Mouse (Mus musculus): Measurements from ENCODE around the gene Slc22a15.

Gene Slc22a15

DNA sequence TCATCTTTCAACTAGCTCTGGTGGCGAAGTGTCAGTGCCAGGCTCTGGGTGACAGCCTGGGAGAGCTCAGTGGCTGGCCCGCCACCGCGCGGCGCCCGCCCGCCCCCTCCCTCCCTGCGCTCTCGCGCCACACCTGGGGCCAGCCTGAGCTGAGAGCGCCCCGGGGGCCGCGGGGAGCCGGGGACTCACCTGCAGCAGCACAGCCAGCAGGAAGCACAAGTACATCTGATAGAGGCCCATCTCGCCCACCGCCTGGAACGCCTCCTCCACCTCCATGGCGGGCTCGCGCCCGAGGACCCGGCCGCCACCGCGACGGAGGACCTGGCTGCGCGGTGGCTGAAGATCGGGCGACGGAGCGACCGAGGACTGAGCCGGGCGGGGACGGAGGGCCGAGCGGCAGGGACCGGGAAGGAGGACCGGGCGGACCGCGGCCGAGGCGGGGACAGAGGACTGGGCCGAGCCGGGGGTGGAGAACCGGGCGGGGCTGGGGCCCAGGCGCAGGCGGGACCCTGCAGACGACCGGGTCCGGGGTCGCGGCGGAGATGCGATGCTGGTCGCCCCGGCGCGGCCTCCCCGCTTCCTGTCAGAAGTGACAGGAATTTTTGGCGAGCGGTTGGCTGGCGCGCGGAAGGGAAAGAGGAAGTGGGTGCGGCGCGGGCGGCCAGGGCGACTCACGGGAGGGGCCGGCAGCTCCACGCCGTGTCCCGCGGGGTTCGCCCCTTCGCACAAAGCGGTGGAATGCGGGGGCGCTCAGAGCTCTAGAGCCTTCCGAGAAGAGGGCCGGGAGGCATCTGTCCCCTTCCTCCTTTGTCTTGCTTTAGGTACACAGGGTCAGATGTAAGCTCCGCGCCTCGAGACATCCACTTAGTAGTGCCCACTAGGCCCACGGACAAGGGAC lies at the start of gene Slc22a15:
Gene Slc22a15, minus strand, starts transcription at position 611 of the 898 bp plus-strand sequence.
- peak; percentile 60 to 67 for DNase-seq (ENCODE audit: low spot score in 2 of 2)

GRCm38 (mm10) chr3:101966825-101967558 lies 42.7 kb upstream of the Slc22a15 start:
- DNase-seq (ENCODE audit: low spot score in 2 of 2): no peak

- DNase-seq (ENCODE audit: low spot score in 2 of 2): no peak
These were observed 40.1 kb upstream of the Slc22a15 start for GRCm38 (mm10) chr3:101964352-101964751.

GRCm38 (mm10) chr3:101963501-101963900 lies 39.2 kb upstream of the Slc22a15 start:
- no peak for DNase-seq (ENCODE audit: low spot score in 2 of 2)

DNA sequence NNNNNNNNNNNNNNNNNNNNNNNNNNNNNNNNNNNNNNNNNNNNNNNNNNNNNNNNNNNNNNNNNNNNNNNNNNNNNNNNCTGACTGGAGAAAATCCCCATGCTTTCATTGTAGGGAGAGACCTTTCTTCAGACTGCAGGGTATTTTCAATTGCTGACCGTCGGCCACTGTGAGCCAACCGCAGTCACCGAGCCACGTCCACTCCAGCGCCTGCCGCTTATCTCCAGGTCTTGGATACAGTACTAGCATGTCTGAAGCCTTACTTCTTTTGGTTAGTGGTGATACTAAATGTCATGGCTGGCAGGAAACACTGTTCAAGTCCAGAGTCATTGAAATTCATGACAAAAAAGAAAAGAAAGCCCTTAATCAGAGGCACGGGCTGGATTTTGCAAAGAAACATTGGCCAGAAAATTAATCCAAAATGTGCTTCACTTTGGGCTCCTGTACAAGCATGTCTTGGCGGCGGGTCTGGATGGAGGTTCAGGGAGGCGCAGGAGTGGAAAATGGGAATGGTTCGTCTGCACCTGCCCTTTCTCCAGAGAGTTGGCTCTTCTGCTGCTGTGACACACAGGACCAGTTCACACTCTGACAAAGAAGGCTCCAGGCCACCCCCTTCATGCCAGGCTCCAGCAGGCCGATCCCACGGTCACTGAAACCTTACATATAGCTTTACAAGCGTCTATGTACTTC lies 37.0 kb upstream of the Slc22a15 start:
- DNase-seq (ENCODE audit: low spot score in 2 of 2): no peak

DNA sequence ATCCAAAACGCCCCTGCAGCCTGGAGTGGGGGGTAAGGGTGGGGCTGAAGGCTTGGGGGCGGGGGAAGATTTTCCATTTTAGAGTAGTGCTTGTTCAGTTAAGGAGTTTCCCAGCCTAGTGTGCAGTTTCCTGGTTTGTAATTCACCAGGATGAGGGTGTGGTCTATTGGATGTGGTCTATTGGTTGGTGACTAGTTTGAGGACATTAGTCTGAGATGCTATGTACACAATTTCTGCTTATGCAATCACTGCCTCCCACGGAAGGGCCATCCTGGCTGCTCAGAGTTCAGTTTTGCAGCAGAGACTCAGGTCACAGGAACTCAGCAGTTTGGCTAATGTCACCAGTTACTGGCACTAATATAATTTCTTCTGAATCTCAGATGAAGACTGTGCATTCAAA lies 33.8 kb upstream of the Slc22a15 start:
- DNase-seq (ENCODE audit: low spot score in 2 of 2): no peak

GRCm38 (mm10) chr3:101953506-101953905 lies 29.3 kb upstream of the Slc22a15 start:
- peak in 1 of 2 experiments; percentile 9 for DNase-seq (ENCODE audit: low spot score in 2 of 2)

DNA sequence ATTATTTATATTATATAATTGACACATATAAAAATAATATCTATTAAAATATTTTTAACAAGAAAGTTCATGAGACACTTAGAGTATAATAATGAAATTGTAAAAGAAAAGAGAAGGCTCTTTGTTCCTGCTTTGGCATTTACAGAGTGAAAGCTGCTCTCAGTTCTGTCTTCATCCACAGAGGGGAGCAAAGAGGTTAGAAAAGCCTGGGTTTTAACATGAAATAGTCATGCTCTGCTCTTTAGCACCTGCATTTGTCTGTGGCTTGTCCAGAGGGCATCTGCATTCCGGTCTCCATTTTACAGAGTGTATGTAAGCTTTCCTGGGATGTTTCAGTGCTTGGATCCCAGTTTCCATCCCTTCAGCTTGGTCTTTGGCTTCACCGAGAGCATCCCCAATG lies 28.3 kb upstream of the Slc22a15 start:
- no peak for DNase-seq (ENCODE audit: low spot score in 2 of 2)

- peak; percentile 32 to 76 for DNase-seq (ENCODE audit: low spot score in 2 of 2)
These were observed 24.3 kb upstream of the Slc22a15 start for GRCm38 (mm10) chr3:101948572-101948971.

DNA sequence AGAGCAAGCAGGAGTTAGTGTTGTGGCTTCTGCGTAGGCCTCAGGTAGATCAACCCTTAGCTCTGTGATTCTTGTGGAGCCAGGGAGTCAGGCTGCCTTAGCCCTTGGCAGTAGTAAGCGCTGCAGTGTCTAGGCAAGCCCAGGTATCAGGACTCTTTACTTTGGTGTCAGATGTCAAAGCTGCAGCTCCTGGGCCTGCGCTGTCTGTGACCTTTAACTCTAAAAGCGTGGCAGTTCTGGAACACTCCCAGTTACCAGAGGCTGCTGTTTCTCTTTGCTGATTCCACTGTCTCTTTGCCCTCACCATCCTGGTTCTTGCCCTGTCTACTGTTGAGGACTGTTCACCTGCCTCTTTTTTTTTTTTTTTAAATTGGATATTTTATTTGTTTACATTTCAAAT lies 23.0 kb upstream of the Slc22a15 start:
- peak in 1 of 2 experiments; percentile 20 for DNase-seq (ENCODE audit: low spot score in 2 of 2)

GRCm38 (mm10) chr3:101945257-101945656 lies 21.0 kb upstream of the Slc22a15 start:
- DNase-seq (ENCODE audit: low spot score in 2 of 2): no peak

DNA sequence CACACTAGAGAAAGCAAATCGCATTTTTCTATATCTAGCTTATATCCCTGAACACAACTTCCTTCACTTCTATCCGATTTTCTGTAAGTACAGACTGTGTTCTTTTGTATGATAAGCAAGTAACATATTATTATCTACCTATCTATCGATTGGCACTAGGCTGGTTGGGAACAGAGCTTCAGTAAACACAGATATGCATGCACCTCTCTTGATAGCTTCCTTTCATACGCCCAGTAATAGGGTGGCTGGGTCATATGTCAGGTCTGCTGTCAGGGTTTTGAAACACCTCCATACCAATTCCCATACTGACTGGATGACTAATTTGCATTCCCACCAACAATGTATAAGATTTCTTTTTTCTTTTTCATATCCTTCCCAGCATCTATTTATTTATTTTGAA lies 16.2 kb upstream of the Slc22a15 start:
- DNase-seq (ENCODE audit: low spot score in 2 of 2): no peak

- DNase-seq (ENCODE audit: low spot score in 2 of 2): no peak
These were observed 15.6 kb upstream of the Slc22a15 start for GRCm38 (mm10) chr3:101939865-101940264.

DNA sequence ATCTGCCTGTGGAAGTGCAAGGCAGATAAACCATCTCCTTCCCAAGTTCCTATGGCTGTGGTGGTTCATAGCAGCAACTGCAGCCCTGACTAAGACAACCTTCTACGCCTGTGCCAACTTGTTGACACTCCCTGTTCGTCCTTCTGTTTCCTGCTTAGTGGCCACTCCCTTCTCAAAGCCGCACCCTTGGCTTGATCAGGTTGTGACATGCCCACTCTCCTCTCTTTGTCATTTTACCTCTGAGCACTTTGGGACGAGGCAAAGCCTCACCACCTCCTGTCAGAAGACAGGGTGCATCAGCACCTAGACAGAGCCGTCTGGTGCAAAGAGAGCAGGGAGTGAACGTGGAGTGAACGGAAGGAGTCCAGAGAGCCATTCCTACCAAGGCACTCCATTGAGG lies 14.9 kb upstream of the Slc22a15 start:
- DNase-seq (ENCODE audit: low spot score in 2 of 2): peak; percentile 40 to 47

DNA sequence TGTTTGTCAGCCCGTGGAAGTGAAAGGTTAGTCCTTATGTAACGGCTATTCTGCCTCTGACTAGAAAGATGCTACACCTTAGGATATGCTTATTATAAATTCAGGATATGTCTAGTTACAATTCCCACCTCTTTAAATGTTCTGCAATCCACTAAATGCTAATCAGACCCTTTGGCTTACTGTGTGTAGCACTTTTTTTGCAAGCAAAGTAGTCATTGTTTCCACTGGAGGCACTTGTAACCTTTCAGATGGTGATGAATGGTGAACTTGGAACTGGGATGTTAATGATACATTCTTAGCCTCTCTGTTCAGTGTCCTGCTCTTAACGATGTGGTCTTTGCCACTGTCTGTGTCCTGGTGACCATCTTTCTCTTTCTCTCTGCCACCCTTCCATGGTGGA lies 12.1 kb upstream of the Slc22a15 start:
- no peak for DNase-seq (ENCODE audit: low spot score in 2 of 2)

GRCm38 (mm10) chr3:101933820-101934219 lies 9.6 kb upstream of the Slc22a15 start:
- no peak for DNase-seq (ENCODE audit: low spot score in 2 of 2)

- DNase-seq (ENCODE audit: low spot score in 2 of 2): no peak
These were observed 5.0 kb upstream of the Slc22a15 start for GRCm38 (mm10) chr3:101929105-101929876.

GRCm38 (mm10) chr3:101926636-101927035 lies 2.4 kb upstream of the Slc22a15 start:
- no peak for DNase-seq (ENCODE audit: low spot score in 2 of 2)

DNA sequence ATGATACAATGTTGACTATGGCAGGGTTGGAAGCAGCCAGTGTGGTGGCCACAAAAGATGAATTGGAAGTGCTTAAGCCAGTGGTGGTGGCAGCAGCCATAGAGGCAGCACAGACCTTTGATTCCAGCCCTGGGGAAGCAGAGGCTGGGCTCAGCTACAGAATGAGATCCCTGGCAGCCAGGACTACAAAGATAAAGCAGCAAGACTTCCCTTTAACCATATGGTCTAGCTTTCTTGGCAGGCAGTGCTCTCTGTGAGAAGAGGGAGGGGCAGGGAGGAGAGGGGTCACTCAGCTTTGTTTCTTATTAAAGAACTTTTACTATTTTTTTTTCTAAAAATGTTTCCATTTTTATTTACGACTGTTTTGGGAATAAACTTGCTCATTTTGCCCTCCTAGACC lies 1.4 kb upstream of the Slc22a15 start:
- DNase-seq (ENCODE audit: low spot score in 2 of 2): no peak

DNA sequence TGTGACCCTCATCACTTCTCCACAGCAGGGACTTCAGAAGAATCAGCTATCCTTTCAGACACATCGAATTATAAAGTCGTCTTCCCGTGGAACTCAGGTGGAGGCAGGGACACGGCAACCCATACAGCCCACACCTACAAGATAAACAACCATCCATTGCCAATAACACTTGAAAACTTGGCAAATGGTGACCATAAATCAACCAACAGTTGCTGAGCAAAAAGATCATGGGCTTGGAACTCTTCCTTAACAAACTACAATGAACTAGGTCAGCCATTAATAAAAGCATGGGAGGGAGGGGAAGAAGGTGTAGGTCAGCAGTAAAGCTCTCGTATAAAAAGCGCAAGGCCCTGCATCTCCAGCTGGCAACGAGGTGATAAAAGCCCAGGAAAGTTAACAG lies 1.9 kb downstream of the Slc22a15 start:
- DNase-seq (ENCODE audit: low spot score in 2 of 2): no peak

DNA sequence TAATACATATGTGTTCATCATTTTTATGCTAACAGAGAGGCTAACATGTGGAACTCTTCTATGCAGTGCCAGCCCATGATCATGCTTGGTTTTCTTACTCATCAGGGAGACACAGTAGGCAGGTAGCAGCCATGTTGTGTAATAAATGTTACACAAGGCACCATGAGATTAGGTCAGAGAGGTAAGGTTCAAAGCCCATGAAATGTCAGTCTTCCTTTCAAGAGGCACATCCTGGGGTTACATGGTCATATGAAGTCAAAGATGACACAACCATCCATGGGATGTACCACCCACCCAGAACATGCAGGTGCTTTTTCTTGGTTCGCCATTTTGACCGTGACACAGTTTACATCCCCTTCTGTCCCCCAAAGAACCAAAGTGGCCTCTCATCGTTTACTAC lies 5.7 kb downstream of the Slc22a15 start:
- DNase-seq (ENCODE audit: low spot score in 2 of 2): no peak

Data from urinary bladder, postnatal 36 days (tissue).